Comparison of ENCODE assay signal across 20 mouse cellular contexts in the genomic region with DNA sequence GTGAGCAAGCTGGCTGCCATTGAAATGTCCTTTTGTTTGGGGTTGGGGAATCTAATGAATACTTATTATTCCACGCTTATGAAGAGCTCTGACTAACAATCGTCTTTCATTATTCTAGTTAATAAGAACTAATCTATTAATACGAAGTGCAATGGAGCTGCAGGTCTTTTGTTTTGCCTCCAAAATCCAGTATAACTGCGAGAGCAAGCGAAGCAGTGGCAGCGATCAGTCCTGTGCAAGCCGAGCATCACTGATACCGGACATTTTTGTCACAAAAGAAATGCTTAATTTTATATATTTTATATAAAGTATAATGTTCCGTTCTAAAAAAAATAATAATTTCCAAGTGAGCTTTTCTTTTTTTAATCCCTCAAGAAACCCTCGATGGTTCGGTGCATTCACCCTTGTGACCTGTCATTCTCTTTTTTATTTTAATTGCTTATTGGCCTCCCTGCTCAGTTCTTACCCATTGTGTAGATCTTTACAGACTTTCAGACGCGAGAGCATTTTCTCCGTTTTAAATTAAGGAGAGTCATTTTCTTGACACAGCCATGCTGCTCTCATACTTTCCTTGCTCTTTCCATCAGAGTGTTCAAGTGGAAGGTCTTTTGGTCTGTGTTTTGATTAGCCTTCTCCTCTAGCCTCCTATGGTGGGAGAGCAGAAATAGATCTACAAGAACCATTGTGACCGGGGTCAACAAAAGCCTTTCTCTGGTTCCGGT.
A peak's percentile ranks its signal among the peaks of the same experiment; 100 is the strongest.
DNase-seq lines count a peak whose midpoint lies in the region; ATAC-seq lines count a peak whose summit lies in the region.
"Had no signal": no experiment of that assay in that cellular context is flagged by ENCODE, and none has a peak within 500 bp of the region (broad histone marks: within the 10 kb centered on the region; RNA-seq: fewer than 3 reads in every experiment).

No protein-coding gene starts in this region.

- intact Hi-C loops in left cerebral cortex, postnatal 10 days (cut with DNase I): no loop called here

- H3K27ac ChIP-seq in midbrain, embryonic 15.5 days: no peak overlapping the region
- no peak overlapping the region for H3K27ac ChIP-seq in midbrain, embryonic 11.5 days (ENCODE audit: low read depth, low read length)
- no peak overlapping the region for H3K27ac ChIP-seq in forebrain, embryonic 12.5 days
- no peak overlapping the region for H3K27ac ChIP-seq in forebrain, embryonic 16.5 days (ENCODE audit: low read length)
- no peak overlapping the region for H3K27ac ChIP-seq in hindbrain, embryonic 16.5 days (ENCODE audit: low read depth, low read length)
- H3K27ac ChIP-seq: embryonic facial prominence, embryonic 12.5 days; heart, embryonic 10.5 days; hindbrain, embryonic 12.5 days; hindbrain, postnatal 0 days had no signal

- WGBS in midbrain, embryonic 15.5 days: 60% methylated on average over 16 of the region's 16 CpGs
- 79% methylated on average over 16 of the region's 16 CpGs for WGBS in midbrain, embryonic 11.5 days
- WGBS in forebrain, embryonic 12.5 days: 24% methylated on average over 16 of the region's 16 CpGs
- WGBS in forebrain, embryonic 16.5 days: 7% methylated on average over 16 of the region's 16 CpGs
- WGBS in hindbrain, embryonic 16.5 days: 67% methylated on average over 16 of the region's 16 CpGs

- H3K27me3 ChIP-seq in midbrain, embryonic 15.5 days (replicated peaks): no peaks in the 10 kb centered on the region
- no peaks in the 10 kb centered on the region for H3K27me3 ChIP-seq in midbrain, embryonic 11.5 days (ENCODE audit: control insufficient read depth, insufficient read depth, low read length)
- H3K27me3 ChIP-seq in forebrain, embryonic 12.5 days: no peaks in the 10 kb centered on the region
- H3K27me3 ChIP-seq in forebrain, embryonic 16.5 days (replicated peaks; ENCODE audit: control insufficient read depth, insufficient read depth, low read length): no peaks in the 10 kb centered on the region
- no peaks in the 10 kb centered on the region for H3K27me3 ChIP-seq in hindbrain, embryonic 16.5 days (replicated peaks; ENCODE audit: control insufficient read depth, insufficient read depth, low read length)
- H3K27me3 ChIP-seq: CH12.LX; embryonic facial prominence, embryonic 12.5 days; hindbrain, embryonic 12.5 days had no signal

- no peak for DNase-seq in midbrain, embryonic 11.5 days (ENCODE audit: low spot score, missing footprints)
- DNase-seq in adrenal gland, adult 18-20 months (ENCODE audit: low spot score in 2 of 2): no peak
- DNase-seq in left cerebral cortex, postnatal 10 days (ENCODE audit: extremely low spot score in 1 of 2, low spot score in 2 of 2): no peak
- DNase-seq: adrenal gland, postnatal 10 days; cerebellum, adult 11-12 months; cerebellum, adult 9-10 months; cerebellum, postnatal 25 days; gastrocnemius, postnatal 10 days; heart, adult 18-20 months; heart, postnatal 10 days; heart, postnatal 4 days had no signal

- H3K36me3 ChIP-seq in midbrain, embryonic 15.5 days (replicated peaks): no peaks in the 10 kb centered on the region
- H3K36me3 ChIP-seq in midbrain, embryonic 11.5 days (ENCODE audit: control insufficient read depth, insufficient read depth, low read length): no peaks in the 10 kb centered on the region
- no peaks in the 10 kb centered on the region for H3K36me3 ChIP-seq in forebrain, embryonic 12.5 days (replicated peaks)
- H3K36me3 ChIP-seq in forebrain, embryonic 16.5 days (ENCODE audit: control insufficient read depth, insufficient read depth): no peaks in the 10 kb centered on the region
- H3K36me3 ChIP-seq in hindbrain, embryonic 16.5 days (ENCODE audit: control insufficient read depth, insufficient read depth, low read length): no peaks in the 10 kb centered on the region
- H3K36me3 ChIP-seq: embryonic facial prominence, embryonic 12.5 days; heart, embryonic 10.5 days; hindbrain, embryonic 12.5 days had no signal

- no peak overlapping the region for H3K9ac ChIP-seq in midbrain, embryonic 15.5 days
- no peak overlapping the region for H3K9ac ChIP-seq in midbrain, embryonic 11.5 days (ENCODE audit: low read length)
- no peak overlapping the region for H3K9ac ChIP-seq in forebrain, embryonic 12.5 days
- H3K9ac ChIP-seq in forebrain, embryonic 16.5 days (replicated peaks; ENCODE audit: low read depth, low read length): no peak overlapping the region
- no peak overlapping the region for H3K9ac ChIP-seq in hindbrain, embryonic 16.5 days (ENCODE audit: low read depth, low read length)
- H3K9ac ChIP-seq: embryonic facial prominence, embryonic 12.5 days; hindbrain, embryonic 12.5 days had no signal

- ATAC-seq in midbrain, embryonic 15.5 days (replicated peaks): peak; percentile 72
- ATAC-seq in midbrain, embryonic 11.5 days (ENCODE audit: low FRiP score): no peak
- ATAC-seq in forebrain, embryonic 12.5 days (ENCODE audit: low FRiP score): peak; percentile 54
- peak; percentile 58 for ATAC-seq in forebrain, embryonic 16.5 days
- no peak for ATAC-seq in hindbrain, embryonic 16.5 days
- ATAC-seq: hindbrain, postnatal 0 days had no signal

- H3K9me3 ChIP-seq in midbrain, embryonic 15.5 days: no peaks in the 10 kb centered on the region
- no peaks in the 10 kb centered on the region for H3K9me3 ChIP-seq in midbrain, embryonic 11.5 days (ENCODE audit: control insufficient read depth, low read length)
- no peaks in the 10 kb centered on the region for H3K9me3 ChIP-seq in forebrain, embryonic 12.5 days
- no peaks in the 10 kb centered on the region for H3K9me3 ChIP-seq in forebrain, embryonic 16.5 days (ENCODE audit: control insufficient read depth, low read length)
- no peaks in the 10 kb centered on the region for H3K9me3 ChIP-seq in hindbrain, embryonic 16.5 days (ENCODE audit: control insufficient read depth, low read length)
- H3K9me3 ChIP-seq: embryonic facial prominence, embryonic 12.5 days; heart, embryonic 10.5 days; hindbrain, embryonic 12.5 days had no signal

- no peak overlapping the region for H3K4me2 ChIP-seq in midbrain, embryonic 15.5 days
- H3K4me2 ChIP-seq in midbrain, embryonic 11.5 days: no peak overlapping the region
- peak overlapping the region; percentile 24 for H3K4me2 ChIP-seq in forebrain, embryonic 12.5 days
- H3K4me2 ChIP-seq in forebrain, embryonic 16.5 days (ENCODE audit: low read length): peak overlapping the region; percentile 45
- H3K4me2 ChIP-seq in hindbrain, embryonic 16.5 days (ENCODE audit: low read length): no peak overlapping the region
- H3K4me2 ChIP-seq: embryonic facial prominence, embryonic 12.5 days; hindbrain, embryonic 12.5 days had no signal

- H3K4me3 ChIP-seq in midbrain, embryonic 15.5 days: no peak overlapping the region
- no peak overlapping the region for H3K4me3 ChIP-seq in midbrain, embryonic 11.5 days (ENCODE audit: low read depth, low read length)
- H3K4me3 ChIP-seq in forebrain, embryonic 12.5 days (replicated peaks): no peak overlapping the region
- H3K4me3 ChIP-seq in forebrain, embryonic 16.5 days (replicated peaks; ENCODE audit: low read length): peak overlapping the region; percentile 18; the same call in 1 of the 2 replicates
- H3K4me3 ChIP-seq in hindbrain, embryonic 16.5 days (ENCODE audit: low read length): no peak overlapping the region
- H3K4me3 ChIP-seq: embryonic facial prominence, embryonic 12.5 days; heart, embryonic 10.5 days; hindbrain, embryonic 12.5 days had no signal

- H3K4me1 ChIP-seq in midbrain, embryonic 15.5 days: no peaks in the 10 kb centered on the region
- no peaks in the 10 kb centered on the region for H3K4me1 ChIP-seq in midbrain, embryonic 11.5 days (ENCODE audit: control insufficient read depth, insufficient read depth, low read length)
- peaks cover 17% of the 10 kb centered on the region; the same call in 1 of the 2 replicates for H3K4me1 ChIP-seq in forebrain, embryonic 12.5 days
- peaks cover 12% of the 10 kb centered on the region for H3K4me1 ChIP-seq in forebrain, embryonic 16.5 days (replicated peaks; ENCODE audit: control insufficient read depth, insufficient read depth, low read length)
- H3K4me1 ChIP-seq in hindbrain, embryonic 16.5 days (ENCODE audit: control insufficient read depth, insufficient read depth, low read depth, low read length): no peaks in the 10 kb centered on the region
- H3K4me1 ChIP-seq: embryonic facial prominence, embryonic 12.5 days; heart, embryonic 10.5 days; hindbrain, embryonic 12.5 days had no signal

Comparison
In these comparisons a context has a peak if more than half of its experiments do, and no peak if none do; other contexts are left out.
1. ATAC-seq: peak in midbrain, embryonic 15.5 days (single experiment), forebrain, embryonic 12.5 days (single experiment) and forebrain, embryonic 16.5 days (single experiment); none in midbrain, embryonic 11.5 days (single experiment) and hindbrain, embryonic 16.5 days (single experiment).
2. H3K4me2 ChIP-seq: peak in forebrain, embryonic 12.5 days (single experiment) and forebrain, embryonic 16.5 days (single experiment); none in midbrain, embryonic 15.5 days (single experiment), midbrain, embryonic 11.5 days (single experiment) and hindbrain, embryonic 16.5 days (single experiment).